Mouse (Mus musculus): Measurements from ENCODE around the gene Bhlhe23. TPM values are rescaled to one million over a fixed set of nuclear protein-coding genes. Genes with fewer than 3 reads are reported as not detected.

Bhlhe23 gene
- total and polyA plus RNA-seq, 3 experiments, result not detected

GRCm38 (mm10) chr2:180748904-180749303 is 27.8 kb downstream of the Bhlhe23 start:
- DNase-seq (ENCODE audit: low read depth, low spot score), result no peak
- TF ChIP-seq SMC3 (IDR thresholded peaks at IDR 0.05; ENCODE audit: low read depth, low read length), result no peak
- Histone ChIP-seq H3K36me3 (ENCODE audit: control insufficient read depth in 1 of 2, insufficient read depth in 2 of 2, low read length in 2 of 2) (no peaks in the 10 kb centered on the region), H3K79me2 (ENCODE audit: control insufficient read depth, insufficient read depth, low read length, poor library complexity) (no peaks in the 10 kb centered on the region), H3K27me3 (ENCODE audit: control insufficient read depth in 1 of 2, insufficient read depth in 2 of 2, low read length in 2 of 2) (peaks cover 0 to 4% of the 10 kb centered on the region in 2 experiments; a peak in 2 of 4 replicates), H3K4me1 (ENCODE audit: control insufficient read depth in 1 of 2, insufficient read depth in 2 of 2, low read length in 2 of 2) (no peaks in the 10 kb centered on the region), H3K27ac (ENCODE audit: control insufficient read depth, low read depth, low read length) (no peak overlapping the region), H3K4me3 (ENCODE audit: control insufficient read depth in 1 of 2, insufficient read depth in 1 of 2, low read depth in 2 of 2, low read length in 2 of 2) (no peak overlapping the region), H3K9ac (ENCODE audit: control insufficient read depth, low read depth, low read length, poor library complexity, severe bottlenecking) (no peak overlapping the region), H3K9me3 (replicated peaks; ENCODE audit: insufficient read depth, low read length) (no peaks in the 10 kb centered on the region)

GRCm38 (mm10) chr2:180746569-180747192 is 30.0 kb downstream of the Bhlhe23 start:
- Histone ChIP-seq H3K9ac (ENCODE audit: control insufficient read depth, low read depth, low read length, poor library complexity, severe bottlenecking) (no peak overlapping the region), H3K4me3 (ENCODE audit: control insufficient read depth in 1 of 2, insufficient read depth in 1 of 2, low read depth in 2 of 2, low read length in 2 of 2) (no peak overlapping the region), H3K36me3 (ENCODE audit: control insufficient read depth in 1 of 2, insufficient read depth in 2 of 2, low read length in 2 of 2) (no peaks in the 10 kb centered on the region), H3K4me1 (ENCODE audit: control insufficient read depth in 1 of 2, insufficient read depth in 2 of 2, low read length in 2 of 2) (no peaks in the 10 kb centered on the region), H3K27me3 (ENCODE audit: control insufficient read depth in 1 of 2, insufficient read depth in 2 of 2, low read length in 2 of 2) (peaks cover 0 to 2% of the 10 kb centered on the region in 2 experiments; a peak in 1 of 4 replicates), H3K9me3 (replicated peaks; ENCODE audit: insufficient read depth, low read length) (no peaks in the 10 kb centered on the region), H3K27ac (ENCODE audit: control insufficient read depth, low read depth, low read length) (no peak overlapping the region), H3K79me2 (ENCODE audit: control insufficient read depth, insufficient read depth, low read length, poor library complexity) (no peaks in the 10 kb centered on the region)
- no peak for TF ChIP-seq NRF1 (IDR thresholded peaks at IDR 0.05; ENCODE audit: insufficient read depth, low read depth, low read length, poor library complexity, severe bottlenecking)
- no peak for TF ChIP-seq MAFK (IDR thresholded peaks at IDR 0.05; ENCODE audit: borderline replicate concordance, low read depth, low read length)
- no peak for TF ChIP-seq MXI1 (IDR thresholded peaks at IDR 0.05; ENCODE audit: low read depth, low read length)
- TF ChIP-seq MYC (IDR thresholded peaks at IDR 0.05; ENCODE audit: low read depth, low read length), result no peak
- no peak for TF ChIP-seq TCF12 (IDR thresholded peaks at IDR 0.05; ENCODE audit: low read depth, low read length)
- TF ChIP-seq RCOR1 (IDR thresholded peaks at IDR 0.05; ENCODE audit: low read depth, low read length), result no peak
- no peak for TF ChIP-seq MAZ (IDR thresholded peaks at IDR 0.05; ENCODE audit: low read depth, low read length)
- TF ChIP-seq JUND (IDR thresholded peaks at IDR 0.05; ENCODE audit: low read depth, low read length), result no peak
- no peak for TF ChIP-seq GATA1 (IDR thresholded peaks at IDR 0.05; ENCODE audit: low read depth, low read length)
- no peak for TF ChIP-seq POLR2AphosphoS5 (IDR thresholded peaks at IDR 0.05; ENCODE audit: borderline replicate concordance, low read depth, low read length)
- no peak for TF ChIP-seq POLR2AphosphoS2 (IDR thresholded peaks at IDR 0.05; ENCODE audit: low read length)
- no peak for TF ChIP-seq E2F4 (IDR thresholded peaks at IDR 0.05; ENCODE audit: borderline replicate concordance, low read depth, low read length)
- TF ChIP-seq ZKSCAN1 (IDR thresholded peaks at IDR 0.05; ENCODE audit: low read depth, low read length), result no peak
- TF ChIP-seq POLR2A (IDR thresholded peaks at IDR 0.05; ENCODE audit: control insufficient read depth in 1 of 2, insufficient read depth in 1 of 2, low read depth in 1 of 2, low read length in 2 of 2, poor library complexity in 1 of 2), result no peak
- no peak for TF ChIP-seq MAX (IDR thresholded peaks at IDR 0.05; ENCODE audit: low read length)
- no peak for TF ChIP-seq ETS1 (IDR thresholded peaks at IDR 0.05; ENCODE audit: low read depth, low read length)
- no peak for TF ChIP-seq ZNF384 (IDR thresholded peaks at IDR 0.05; ENCODE audit: low read depth, low read length)
- DNase-seq (ENCODE audit: low read depth, low spot score), result no peak

Measured in MEL (cell line).